Mouse (Mus musculus) testis, adult 2 months (tissue): ENCODE data around the gene 4930432M17Rik.

Source experiments
- CTCF ChIP-seq: fragments of 200-500 bp; IDR thresholded peaks from 2 replicates; pipeline ENCODE4 v1.5.1; 2012; ENCODE audit warnings: low read depth, mild to moderate bottlenecking, inconsistent platforms, low read length, moderate library complexity; ENCODE audit not compliant: control insufficient read depth, insufficient read depth, insufficient replicate concordance
- POLR2A ChIP-seq: fragments of 200-500 bp; IDR thresholded peaks from 2 replicates; pipeline ENCODE4 v1.6.1; 2012; ENCODE audit warnings: low read depth, mild to moderate bottlenecking, inconsistent platforms, low read length, moderate library complexity; ENCODE audit not compliant: control insufficient read depth

DNA sequence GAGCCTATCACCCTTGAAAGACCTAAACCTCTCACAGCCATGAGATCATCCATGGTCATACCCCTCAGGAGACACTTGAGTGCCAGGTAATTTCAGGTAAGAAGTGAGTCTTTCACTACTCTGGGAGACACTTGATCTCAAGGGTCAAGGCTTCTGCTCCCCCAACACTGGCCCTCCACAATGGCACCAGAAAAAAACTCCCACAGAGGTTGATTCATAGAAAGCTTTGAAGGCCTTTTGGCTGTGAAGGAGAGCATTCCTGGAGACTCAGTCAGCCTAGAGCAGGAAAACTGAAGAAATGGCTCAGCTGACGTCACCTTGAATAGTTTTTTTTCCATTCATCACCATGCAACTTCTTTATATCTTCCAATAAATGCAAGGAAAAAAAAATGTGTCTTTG lies 18.4 kb upstream of the 4930432M17Rik start:
- TF ChIP-seq CTCF, result no peak
- TF ChIP-seq POLR2A, result no peak
